Mouse (Mus musculus) heart, embryonic 16.5 days (tissue): Measurements from ENCODE around the gene Caprin1. TPM values are rescaled to one million over a fixed set of nuclear protein-coding genes. Genes with fewer than 3 reads are reported as not detected.

Experiments
- ATAC-seq: fragments of 200-750 bp; cut with Nextera tagmentation; replicated peaks from 2 replicates; pipeline ENCODE4 v1.8.0; 2017; ENCODE audit warnings: moderate number of reproducible peaks; ENCODE audit not compliant: insufficient read depth, low FRiP score; ENCODE audit errors: extremely low read depth
- H3K27ac ChIP-seq: fragments of 300-500 bp; sonication (generic); 2 replicates; pipeline ENCODE4 v1.5.1; 2014; ENCODE audit warnings: mild to moderate bottlenecking, low read length, control low read depth, moderate library complexity
- H3K27me3 ChIP-seq: fragments of 300-500 bp; sonication (generic); 2 replicates; pipeline ENCODE4 v1.6.1; 2014; ENCODE audit warnings: low read length, mixed read lengths; ENCODE audit not compliant: control insufficient read depth, insufficient read depth
- H3K36me3 ChIP-seq: fragments of 300-500 bp; sonication (generic); 2 replicates; pipeline ENCODE4 v1.6.1; 2014; ENCODE audit not compliant: control insufficient read depth, insufficient read depth
- H3K4me1 ChIP-seq: fragments of 300-500 bp; sonication (generic); 2 replicates; pipeline ENCODE4 v1.6.1; 2014; ENCODE audit warnings: low read length, mixed read lengths; ENCODE audit not compliant: control insufficient read depth, insufficient read depth
- H3K4me2 ChIP-seq: fragments of 300-500 bp; sonication (generic); 2 replicates; pipeline ENCODE4 v1.6.1; 2014; ENCODE audit warnings: low read depth, mild to moderate bottlenecking, control low read depth, low read length
- H3K4me3 ChIP-seq: fragments of 300-500 bp; sonication (generic); 2 replicates; pipeline ENCODE4 v1.5.1; 2014; ENCODE audit warnings: mild to moderate bottlenecking, control low read depth, low read length
- H3K9ac ChIP-seq: fragments of 300-500 bp; sonication (generic); 2 replicates; pipeline ENCODE4 v1.6.1; 2014; ENCODE audit warnings: low read length, control low read depth
- H3K9me3 ChIP-seq: fragments of 300-500 bp; sonication (generic); replicated peaks from 2 replicates; pipeline ENCODE4 v1.6.1; 2016; ENCODE audit warnings: low read length; ENCODE audit not compliant: control insufficient read depth
- WGBS: fragments of 180-500 bp; shearing (Covaris S2); extraction: QIAGEN DNeasy Blood & Tissue Kit; methylation state at CpG from one replicate; pipeline ENCODE4 v1.1.7; 2014; 5-methylcytosine and 5-hydroxymethylcytosine counted together
- polyA plus RNA-seq: library from polyadenylated mRNA; unstranded; fragments of >200 nt; fragmentation: Nextera tagmentation; extraction: Ambion mirVana; gene quantifications from 2 replicates; pipeline ENCODE4 v1.2.1, GENCODE M21; 2015

Gene Caprin1
- polyA plus RNA-seq, result 202 and 209 TPM in 2 replicates

DNA sequence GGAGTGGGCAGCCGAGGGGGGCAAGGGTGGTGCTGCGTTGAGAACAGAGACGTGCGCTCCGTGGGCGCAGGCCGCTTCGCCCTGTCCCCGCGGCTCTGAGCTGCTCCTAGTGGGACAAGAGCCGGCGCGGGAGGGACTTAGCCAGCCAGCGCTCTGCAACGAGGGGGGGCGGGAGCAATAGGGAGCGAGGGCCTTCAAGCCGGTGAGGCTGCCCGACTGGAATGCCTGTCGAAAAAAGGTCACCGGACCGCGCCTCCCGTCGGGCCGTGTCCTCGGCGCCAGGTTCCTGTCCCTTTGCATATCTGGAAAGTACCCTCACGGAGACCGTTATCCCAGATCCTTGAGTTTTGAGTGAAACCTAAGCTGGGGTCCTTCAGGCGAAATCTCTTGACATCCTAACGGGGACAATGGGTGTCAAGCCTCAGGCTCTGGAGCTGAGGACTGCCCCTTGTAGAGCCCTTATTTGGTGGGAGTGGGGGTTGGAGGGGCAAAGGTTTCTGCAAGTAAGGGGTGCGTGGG, at the start of gene Caprin1:
Caprin1 (minus strand) TSS at position 159 of the 519 bp plus-strand sequence.
- peak within 1 kb of the TSS; percentile 72 for H3K4me2 ChIP-seq
- peak within 1 kb of the TSS; percentile 100 for H3K27ac ChIP-seq
- H3K36me3 ChIP-seq, result peaks cover 6% of the 10 kb centered on the region
- ATAC-seq, result peak; percentile 94
- WGBS, result under 1% methylated on average over 33 of the region's 33 CpGs
- peaks cover 19% of the 10 kb centered on the region for H3K4me1 ChIP-seq
- no peaks in the 10 kb centered on the region for H3K9me3 ChIP-seq
- H3K9ac ChIP-seq, result peak within 1 kb of the TSS; percentile 99
- peak within 1 kb of the TSS; percentile 99 for H3K4me3 ChIP-seq
- H3K27me3 ChIP-seq, result no peaks in the 10 kb centered on the region

DNA sequence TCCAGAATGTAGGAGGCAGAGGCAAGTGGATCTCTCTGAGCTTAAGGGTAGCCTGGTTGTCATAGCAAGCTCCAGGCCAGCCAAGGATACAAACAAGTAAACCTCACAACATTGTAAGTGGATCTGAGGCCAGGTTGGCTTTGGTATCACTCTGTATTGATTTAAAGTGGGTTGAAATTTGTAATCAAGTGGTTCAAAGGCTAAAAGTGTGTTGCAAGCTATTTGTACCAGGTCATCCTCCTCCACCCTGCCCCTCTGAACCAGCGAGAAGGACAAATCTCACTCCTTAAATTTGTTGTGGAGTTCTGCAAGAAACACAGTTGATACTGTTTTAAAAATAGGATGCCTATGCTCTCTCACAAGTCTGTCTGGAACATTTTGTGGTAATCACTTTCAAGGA, 49.4 kb upstream of the Caprin1 start:
- Histone ChIP-seq H3K27me3 (no peaks in the 10 kb centered on the region), H3K4me3 (no peak overlapping the region), H3K27ac (no peak overlapping the region), H3K9ac (no peak overlapping the region), H3K9me3 (0 out of 2 replicates have a peak, but pooled peaks cover 2% of the 10 kb centered on the region), H3K4me2 (no peak overlapping the region), H3K4me1 (no peaks in the 10 kb centered on the region), H3K36me3 (no peaks in the 10 kb centered on the region)
- ATAC-seq, result no peak
- WGBS, result 77% methylated on average over 1 of the region's 1 CpGs

GRCm38 (mm10) chr2:103846271-103846670, 48.8 kb upstream of the Caprin1 start:
- Histone ChIP-seq H3K4me3 (no peak overlapping the region), H3K4me1 (no peaks in the 10 kb centered on the region), H3K36me3 (no peaks in the 10 kb centered on the region), H3K27me3 (no peaks in the 10 kb centered on the region), H3K9ac (no peak overlapping the region), H3K9me3 (0 out of 2 replicates have a peak, but pooled peaks cover 2% of the 10 kb centered on the region), H3K4me2 (no peak overlapping the region), H3K27ac (no peak overlapping the region)
- WGBS, result 81% methylated on average over 4 of the region's 4 CpGs
- ATAC-seq, result no peak

- no peak overlapping the region for H3K4me2 ChIP-seq
- no peaks in the 10 kb centered on the region for H3K36me3 ChIP-seq
- WGBS, result 90% methylated on average over 2 of the region's 2 CpGs
- H3K4me3 ChIP-seq, result no peak overlapping the region
- no peak for ATAC-seq
- H3K9ac ChIP-seq, result no peak overlapping the region
- no peaks in the 10 kb centered on the region for H3K27me3 ChIP-seq
- no peaks in the 10 kb centered on the region for H3K4me1 ChIP-seq
- H3K27ac ChIP-seq, result no peak overlapping the region
- 0 out of 2 replicates have a peak, but pooled peaks cover 2% of the 10 kb centered on the region for H3K9me3 ChIP-seq
Measured at GRCm38 (mm10) chr2:103844016-103844415, 46.6 kb upstream of the Caprin1 start.

DNA sequence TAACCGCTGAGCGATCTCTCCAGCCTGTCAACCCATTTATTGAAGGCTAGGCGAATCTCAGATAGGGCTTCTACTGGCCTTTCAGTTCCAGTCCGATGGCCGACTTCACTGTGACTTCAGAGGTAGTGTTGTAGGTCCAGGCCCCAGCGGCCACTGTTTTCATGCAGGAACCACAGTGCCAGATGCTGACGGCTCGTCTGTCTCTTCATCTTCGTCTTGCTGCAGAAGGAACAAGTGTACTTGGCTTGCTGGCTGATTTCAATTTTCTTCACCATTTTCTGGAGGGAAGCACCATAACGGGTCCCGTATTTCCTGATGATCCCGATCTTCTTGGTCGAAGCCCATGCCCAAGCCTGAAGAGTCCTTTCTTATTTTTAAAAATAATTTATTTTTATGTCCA, 45.9 kb upstream of the Caprin1 start:
- no peak overlapping the region for H3K4me3 ChIP-seq
- no peaks in the 10 kb centered on the region for H3K27me3 ChIP-seq
- ATAC-seq, result no peak
- no peaks in the 10 kb centered on the region for H3K36me3 ChIP-seq
- WGBS, result 94% methylated on average over 13 of the region's 13 CpGs
- 0 out of 2 replicates have a peak, but pooled peaks cover 2% of the 10 kb centered on the region for H3K9me3 ChIP-seq
- no peak overlapping the region for H3K9ac ChIP-seq
- H3K4me1 ChIP-seq, result no peaks in the 10 kb centered on the region
- H3K27ac ChIP-seq, result no peak overlapping the region
- no peak overlapping the region for H3K4me2 ChIP-seq

DNA sequence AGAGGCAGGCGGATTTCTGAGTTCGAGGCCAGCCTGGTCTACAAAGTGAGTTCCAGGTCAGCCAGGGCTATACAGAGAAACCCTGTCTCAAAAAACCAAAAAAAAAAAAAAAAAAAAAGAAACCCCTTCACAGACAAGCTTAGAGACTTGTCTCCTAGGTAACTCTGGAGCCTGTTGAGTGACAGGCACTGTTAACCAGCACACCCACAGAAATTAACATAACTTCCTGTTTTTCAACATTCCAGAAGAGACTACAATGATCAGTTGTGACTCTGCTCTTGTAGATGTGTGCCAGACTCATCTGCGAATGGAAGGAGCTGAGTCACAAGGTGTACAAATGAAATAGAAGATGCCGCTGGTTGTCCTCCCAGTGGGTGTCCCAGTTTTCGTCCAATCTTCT, 44.9 kb upstream of the Caprin1 start:
- Histone ChIP-seq H3K36me3 (no peaks in the 10 kb centered on the region), H3K9ac (no peak overlapping the region), H3K4me2 (no peak overlapping the region), H3K27ac (no peak overlapping the region), H3K9me3 (no peaks in the 10 kb centered on the region), H3K27me3 (no peaks in the 10 kb centered on the region), H3K4me3 (no peak overlapping the region), H3K4me1 (no peaks in the 10 kb centered on the region)
- ATAC-seq, result no peak
- WGBS, result 86% methylated on average over 5 of the region's 5 CpGs

- Histone ChIP-seq H3K4me1 (no peaks in the 10 kb centered on the region), H3K36me3 (no peaks in the 10 kb centered on the region), H3K9ac (no peak overlapping the region), H3K4me2 (no peak overlapping the region), H3K4me3 (no peak overlapping the region), H3K27me3 (no peaks in the 10 kb centered on the region), H3K27ac (no peak overlapping the region), H3K9me3 (no peaks in the 10 kb centered on the region)
- no peak for ATAC-seq
- 62% methylated on average over 3 of the region's 3 CpGs for WGBS
Measured at GRCm38 (mm10) chr2:103838483-103838882, 41.0 kb upstream of the Caprin1 start.

- Histone ChIP-seq H3K27ac (no peak overlapping the region), H3K27me3 (no peaks in the 10 kb centered on the region), H3K4me3 (no peak overlapping the region), H3K4me1 (no peaks in the 10 kb centered on the region), H3K9ac (no peak overlapping the region), H3K36me3 (no peaks in the 10 kb centered on the region), H3K9me3 (no peaks in the 10 kb centered on the region), H3K4me2 (no peak overlapping the region)
- WGBS, result 53% methylated on average over 4 of the region's 4 CpGs
- no peak for ATAC-seq
Measured at GRCm38 (mm10) chr2:103837166-103837565, 39.7 kb upstream of the Caprin1 start.

- Histone ChIP-seq H3K9me3 (no peaks in the 10 kb centered on the region), H3K4me2 (no peak overlapping the region), H3K4me3 (no peak overlapping the region), H3K4me1 (no peaks in the 10 kb centered on the region), H3K27me3 (no peaks in the 10 kb centered on the region), H3K36me3 (no peaks in the 10 kb centered on the region), H3K27ac (no peak overlapping the region), H3K9ac (no peak overlapping the region)
- 70% methylated on average over 11 of the region's 11 CpGs for WGBS
- no peak; the same call in 1 of the 2 replicates for ATAC-seq
Measured at GRCm38 (mm10) chr2:103835614-103836395, 38.4 kb upstream of the Caprin1 start.
